Comparison of ENCODE assay signal across 9 mouse cellular contexts in the genomic region with DNA sequence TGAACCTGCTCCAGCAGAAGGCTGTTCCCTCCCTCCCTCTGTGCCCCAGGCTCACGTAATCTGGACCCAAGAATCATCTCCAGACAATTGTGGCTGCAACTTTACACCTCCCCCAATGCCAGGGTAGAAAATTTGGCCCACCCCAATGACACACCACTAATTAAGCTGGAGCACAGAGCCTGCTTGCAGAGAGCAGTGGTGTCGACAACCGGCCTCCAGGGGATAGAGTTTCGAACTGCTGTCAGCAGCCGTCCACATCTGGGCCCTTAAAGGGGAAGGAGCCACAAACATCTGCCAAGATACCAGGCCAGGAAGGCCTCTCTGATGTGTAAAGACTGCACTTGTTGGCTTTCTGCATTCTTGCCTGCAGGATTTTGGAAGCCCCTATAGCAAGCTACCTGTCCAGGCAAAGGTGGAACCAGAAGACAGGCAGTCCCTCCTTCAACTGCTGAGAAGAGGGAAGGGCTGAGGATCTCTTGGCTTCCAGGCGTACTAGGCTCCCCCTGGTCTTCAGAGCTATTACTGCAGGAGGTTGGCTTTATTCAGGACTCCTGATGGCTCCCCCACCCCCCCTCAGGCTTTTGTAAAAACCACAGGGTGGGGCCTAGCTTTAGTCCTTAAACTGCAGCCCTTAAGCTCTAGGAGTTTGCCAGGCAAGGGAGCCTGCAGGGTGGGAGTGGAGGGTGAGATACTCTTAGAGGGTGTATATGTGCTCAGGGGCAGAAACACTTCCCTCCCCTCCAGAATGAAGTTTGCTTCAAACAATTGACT.
DNase-seq lines count a peak whose midpoint lies in the region; ATAC-seq and TF ChIP-seq lines count a peak whose summit lies in the region.
"Had no signal": no experiment of that assay in that cellular context is flagged by ENCODE, and none has a peak within 500 bp of the region (broad histone marks: within the 10 kb centered on the region; RNA-seq: fewer than 3 reads in every experiment).

No protein-coding gene starts in this region.

- peak; percentile 12; the same call in 1 of the 2 replicates for TF ChIP-seq CTCF in brain, embryonic 14.5 days (IDR thresholded peaks at IDR 0.05; ENCODE audit: borderline replicate concordance, extremely low read depth, insufficient read depth, insufficient read length)

- no peaks in the 10 kb centered on the region for H3K9me3 ChIP-seq in kidney, embryonic 16.5 days (ENCODE audit: low read length)

- no peaks in the 10 kb centered on the region for H3K27me3 ChIP-seq in kidney, embryonic 16.5 days (ENCODE audit: insufficient read depth, low read length)

- H3K4me3 ChIP-seq in kidney, embryonic 16.5 days (ENCODE audit: low read length): no peak overlapping the region

- peaks cover 20% of the 10 kb centered on the region for H3K4me1 ChIP-seq in kidney, embryonic 16.5 days (ENCODE audit: insufficient read depth, low read length)

- no peak overlapping the region for H3K4me2 ChIP-seq in kidney, embryonic 16.5 days (replicated peaks; ENCODE audit: low read depth, low read length)

- 29% methylated on average over 6 of the region's 6 CpGs for WGBS in kidney, embryonic 16.5 days

- no peak for TF ChIP-seq POLR2A in brain, embryonic 14.5 days (IDR thresholded peaks at IDR 0.05; ENCODE audit: borderline replicate concordance, extremely low read depth, insufficient read depth, insufficient read length, poor library complexity, severe bottlenecking)

- no peak overlapping the region for H3K9ac ChIP-seq in kidney, embryonic 16.5 days (replicated peaks; ENCODE audit: low read length)

- ATAC-seq in kidney, embryonic 16.5 days (ENCODE audit: low FRiP score, low TSS enrichment): peak; percentile 40; the same call in 1 of the 2 replicates

- no peaks in the 10 kb centered on the region for H3K36me3 ChIP-seq in kidney, embryonic 16.5 days (ENCODE audit: insufficient read depth, low read length)

- DNase-seq in kidney, postnatal 10 days: no peak
- DNase-seq in brain, embryonic 14.5 days (ENCODE audit: low read depth): no peak
- DNase-seq in gastrocnemius, postnatal 25 days: peak; percentile 20
- peak; percentile 42 for DNase-seq in retina, embryonic 14.5 days (ENCODE audit: low spot score)
- DNase-seq in B cell, adult 2 months: no peak
- no peak for DNase-seq in adrenal gland, adult 8-10 months
- no peak for DNase-seq in frontal cortex, postnatal 25 days (ENCODE audit: low spot score in 2 of 2)
- DNase-seq: cerebellum, adult 9-11 months had no signal

- no peak overlapping the region for H3K27ac ChIP-seq in kidney, embryonic 16.5 days (ENCODE audit: low read length)

Comparison
In these comparisons a context has a peak if more than half of its experiments do, and no peak if none do; other contexts are left out.
1. DNase-seq: peak in gastrocnemius, postnatal 25 days (single experiment) and retina, embryonic 14.5 days (single experiment); none in kidney, postnatal 10 days (single experiment), brain, embryonic 14.5 days (single experiment), B cell, adult 2 months (0 of 2), adrenal gland, adult 8-10 months (single experiment) and frontal cortex, postnatal 25 days (0 of 2).